Mouse (Mus musculus) adipocyte (in vitro differentiated cells): ENCODE data around the gene Chaf1a.

ENCODE experiments used
- DNase-seq: peaks from one replicate; pipeline ENCODE4 v3.0.0-alpha.2; 2016; ENCODE audit warnings: low spot score

Chaf1a gene

DNA sequence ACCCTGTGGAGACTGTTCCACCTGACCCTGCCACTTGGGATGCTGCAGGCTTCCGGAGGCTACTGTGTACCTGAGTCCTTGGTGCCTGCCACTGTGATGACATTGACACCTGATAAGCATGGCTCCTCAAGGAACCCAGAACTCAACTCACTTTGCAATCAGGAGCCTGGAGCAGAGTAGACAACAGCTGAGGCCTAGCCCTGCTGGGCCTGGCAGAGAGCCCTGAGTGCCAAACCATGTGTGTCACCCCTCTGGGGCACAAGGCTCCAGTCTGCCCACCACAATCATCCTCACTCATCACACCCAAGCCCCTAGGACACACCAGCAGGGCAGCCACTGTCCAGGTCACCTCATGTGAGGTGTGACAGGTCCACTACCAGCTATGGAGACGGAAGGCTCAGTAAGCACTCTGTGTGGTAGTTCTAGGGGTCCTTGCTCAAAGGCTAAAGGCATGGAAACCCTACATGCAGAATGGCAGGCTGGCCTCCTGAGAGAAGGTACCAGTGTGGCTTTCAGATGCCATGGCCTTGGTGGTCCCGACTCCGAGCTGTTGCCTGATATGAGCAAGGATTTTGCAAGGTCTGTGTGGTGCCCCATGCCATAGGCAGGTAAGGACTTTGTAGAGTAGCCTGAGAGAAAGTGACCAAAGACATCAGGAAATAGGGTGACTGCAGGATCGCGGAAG lies 19.7 kb upstream of the Chaf1a start:
- no peak for DNase-seq

DNA sequence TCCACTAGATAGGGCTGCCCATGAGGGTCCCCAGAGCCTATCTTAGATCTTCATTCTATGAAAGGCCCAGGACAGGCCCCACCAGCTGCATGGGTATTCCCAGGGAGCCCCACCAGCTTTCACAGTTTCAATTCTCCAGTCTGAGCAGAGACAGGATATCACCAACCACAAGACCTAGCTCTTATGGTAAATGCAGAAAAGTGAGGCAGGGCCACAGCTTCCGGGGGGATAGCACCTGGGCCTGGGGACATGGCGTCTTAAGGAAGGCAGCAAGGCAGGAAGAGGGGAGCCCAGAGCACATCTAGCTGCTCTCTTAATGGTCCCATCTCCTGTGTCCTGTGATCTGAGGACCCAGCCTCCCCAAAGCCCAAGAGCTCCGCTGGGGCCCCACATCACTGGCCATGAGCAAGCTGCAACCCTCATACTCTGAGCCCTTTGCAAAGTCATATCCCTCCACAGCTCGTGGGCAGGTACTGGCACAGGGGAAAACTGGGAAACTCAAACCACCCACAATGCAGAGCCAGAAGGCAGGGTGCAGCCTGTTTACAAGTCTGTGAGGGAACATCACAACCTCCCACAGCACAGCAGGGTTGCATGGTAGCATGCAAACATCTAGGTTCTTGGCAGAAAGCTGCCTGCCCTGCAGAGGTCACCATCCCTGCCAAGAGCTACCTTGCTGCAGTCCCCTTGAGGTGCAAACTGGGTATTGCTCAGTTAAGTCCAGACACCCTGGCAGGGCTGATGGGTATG lies 18.9 kb upstream of the Chaf1a start:
- no peak for DNase-seq

DNA sequence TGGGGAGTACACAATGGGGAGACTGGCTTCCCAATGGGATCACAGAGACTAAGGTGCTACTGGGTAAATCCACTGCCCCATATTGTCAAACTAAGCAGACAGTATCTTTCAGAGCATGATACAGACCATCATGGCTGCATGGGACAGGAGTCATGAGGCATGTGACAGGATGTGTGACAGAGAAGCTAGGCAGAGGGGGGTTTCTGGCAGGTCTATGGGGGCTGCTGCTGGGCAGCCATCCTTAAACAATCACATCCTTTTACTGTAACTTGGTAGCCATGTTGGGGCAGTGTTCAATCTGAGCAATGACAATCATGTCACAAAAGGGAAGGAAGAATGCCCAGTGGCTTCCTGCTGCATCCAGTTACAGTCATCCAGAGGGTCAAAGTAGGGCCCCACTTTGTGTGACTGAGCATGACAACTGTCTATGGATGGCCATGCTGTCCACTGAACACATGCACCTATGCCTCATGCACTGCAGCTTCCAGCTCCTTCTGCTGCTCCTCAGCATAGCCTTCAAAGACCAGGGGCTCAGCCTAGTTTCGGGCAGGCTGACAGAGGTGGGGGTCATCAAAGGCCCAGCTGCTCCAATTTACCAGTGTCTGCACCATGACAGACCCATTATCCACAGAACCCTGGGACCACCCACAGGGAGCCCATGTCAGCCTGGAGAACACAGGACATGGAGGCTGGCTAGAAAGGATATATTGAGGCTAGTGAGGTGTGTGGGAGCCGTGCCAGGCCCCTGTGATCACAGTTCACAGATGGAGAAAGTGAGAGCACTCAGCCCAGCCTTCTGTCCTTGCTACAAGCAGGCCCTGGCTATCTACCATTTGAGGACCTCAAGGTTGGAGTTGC lies 17.9 kb upstream of the Chaf1a start:
- no peak for DNase-seq

DNA sequence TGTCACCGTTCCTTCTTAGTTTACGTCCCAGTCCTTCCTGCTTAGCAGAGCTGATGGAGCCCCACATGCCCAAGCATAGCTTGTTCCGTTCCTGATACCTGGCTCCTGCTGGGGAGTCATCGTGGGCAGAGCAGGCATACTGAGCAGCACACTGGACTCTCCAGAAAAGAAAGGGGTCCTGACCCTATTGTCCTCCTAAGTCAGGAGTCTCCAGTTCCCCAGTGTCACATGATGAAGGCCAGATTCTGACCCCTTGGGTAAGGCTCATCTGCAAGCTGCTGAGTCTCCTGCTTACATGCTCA lies 17.3 kb upstream of the Chaf1a start:
- DNase-seq: no peak

DNA sequence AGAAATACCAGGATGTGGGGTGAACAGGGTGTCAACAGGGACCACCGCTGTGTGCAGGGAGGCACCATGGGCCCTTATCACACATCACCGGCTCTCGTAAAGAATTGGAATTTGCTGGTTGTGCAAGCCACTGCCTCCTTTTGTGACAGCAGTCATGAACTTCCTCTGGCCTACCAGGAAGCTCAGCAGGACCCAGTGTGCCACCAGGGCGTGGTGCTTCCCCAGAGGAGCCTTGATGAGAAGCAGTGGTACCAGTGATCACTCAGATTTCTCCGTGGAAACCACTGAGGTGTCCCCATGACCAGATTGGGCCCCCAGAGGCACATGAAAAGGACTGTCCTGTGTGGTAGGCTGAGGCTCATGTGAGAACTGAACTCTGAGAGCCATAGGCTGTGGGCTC lies 16.9 kb upstream of the Chaf1a start:
- DNase-seq: no peak

DNA sequence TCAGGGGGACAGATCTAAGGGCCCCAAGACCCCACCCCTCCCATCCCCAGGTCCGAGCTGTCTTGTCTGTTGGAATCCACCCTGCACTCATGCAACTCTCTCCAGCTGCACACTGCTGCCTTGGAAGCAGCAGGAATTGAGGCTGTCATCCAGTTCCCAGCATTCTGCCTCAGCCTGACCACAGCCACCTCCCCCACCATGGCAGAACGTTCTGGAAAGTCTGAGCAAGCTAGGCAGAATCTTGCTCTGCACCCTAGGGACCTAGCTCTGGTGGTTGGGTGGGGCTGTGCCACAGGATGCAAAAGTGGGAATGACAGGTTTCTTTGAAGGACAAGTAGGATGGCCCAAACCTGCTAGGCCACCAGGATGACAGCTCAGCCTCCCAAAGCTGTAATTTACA lies 15.8 kb upstream of the Chaf1a start:
- DNase-seq: no peak

DNA sequence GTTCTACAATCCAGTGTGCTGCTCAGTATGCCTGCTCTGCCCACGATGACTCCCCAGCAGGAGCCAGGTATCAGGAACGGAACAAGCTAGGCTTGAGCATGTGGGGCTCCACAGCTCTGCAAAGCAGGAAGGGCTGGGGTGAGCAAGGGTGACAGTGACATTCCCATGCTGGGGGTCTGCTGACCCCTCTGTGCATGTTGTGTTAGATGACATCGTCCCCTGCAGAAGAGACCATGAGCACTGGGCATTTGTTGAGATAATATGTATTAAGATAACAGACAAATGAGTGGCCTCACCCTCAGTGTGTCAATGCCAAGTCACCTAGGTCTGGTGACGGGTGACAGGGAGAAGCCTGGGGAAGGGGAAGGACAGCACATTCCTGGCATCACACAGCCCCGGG lies 15.3 kb upstream of the Chaf1a start:
- no peak for DNase-seq

DNA sequence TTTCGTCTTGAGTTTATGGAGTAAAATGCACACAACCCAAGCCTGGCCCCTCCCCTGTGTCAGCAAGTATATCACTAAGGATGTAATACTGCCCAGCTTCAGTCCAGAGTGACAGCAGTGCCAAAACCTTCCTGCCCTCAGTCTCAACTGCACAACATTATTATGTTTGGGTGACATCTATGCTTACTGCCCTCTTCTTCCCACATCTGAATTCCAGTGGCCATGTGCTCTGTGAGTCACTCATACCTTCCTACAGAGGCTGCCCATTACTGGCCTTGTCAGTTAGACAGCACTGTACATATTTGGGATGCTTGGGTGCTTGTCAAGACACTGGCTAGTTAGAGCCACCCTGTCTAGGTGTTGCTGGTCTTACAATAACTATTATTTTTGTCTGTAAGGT lies 13.9 kb upstream of the Chaf1a start:
- DNase-seq: peak; percentile 65

DNA sequence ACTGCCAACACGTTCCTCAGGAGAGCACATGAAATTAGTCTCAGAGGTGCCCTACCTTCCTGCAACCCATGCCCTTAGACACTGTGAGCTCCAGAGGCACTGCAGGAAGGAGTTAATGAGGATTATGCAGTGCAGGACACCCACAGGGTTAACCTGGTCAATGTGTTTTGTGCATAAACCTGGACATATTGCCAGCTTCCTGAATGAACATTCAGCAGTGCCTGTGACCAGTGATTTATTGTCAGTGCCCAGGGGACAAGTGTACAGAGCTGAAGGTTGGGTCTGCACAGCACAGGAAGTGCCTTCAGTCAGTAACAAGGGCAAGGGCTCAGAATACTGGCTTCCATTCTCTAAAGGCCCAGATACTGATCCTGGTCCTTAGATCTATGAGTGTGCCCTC lies 13.4 kb upstream of the Chaf1a start:
- no peak for DNase-seq

DNA sequence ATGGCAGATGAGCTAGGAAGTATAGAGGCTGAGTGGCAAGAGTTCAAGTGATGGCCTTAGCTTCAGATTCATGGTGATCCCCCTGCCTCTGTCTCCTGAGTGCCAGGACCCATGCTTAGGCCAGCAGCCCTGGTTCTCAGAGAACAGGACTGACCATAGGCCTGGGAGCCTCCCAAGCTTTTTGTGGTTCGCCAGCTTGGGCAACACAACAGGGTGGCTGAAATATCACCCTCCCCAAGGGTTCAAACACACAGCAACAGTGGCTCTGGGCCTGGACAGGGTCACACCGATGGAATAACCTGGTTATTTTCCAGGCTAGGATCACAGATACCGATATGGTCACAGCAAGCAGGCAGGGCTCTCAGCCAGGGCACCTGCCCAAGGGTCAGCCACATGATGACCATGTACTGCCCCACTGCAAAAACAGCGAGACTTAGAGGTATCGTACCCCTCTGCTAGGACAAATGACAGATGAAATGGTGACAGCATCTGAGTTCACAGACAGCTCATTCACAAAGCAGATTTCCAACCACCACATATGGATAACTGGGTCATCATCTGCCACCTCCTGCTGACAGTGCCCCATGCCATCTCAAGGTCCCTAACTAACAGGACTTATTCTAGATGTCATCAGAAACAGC lies 12.3 kb upstream of the Chaf1a start:
- no peak for DNase-seq

DNA sequence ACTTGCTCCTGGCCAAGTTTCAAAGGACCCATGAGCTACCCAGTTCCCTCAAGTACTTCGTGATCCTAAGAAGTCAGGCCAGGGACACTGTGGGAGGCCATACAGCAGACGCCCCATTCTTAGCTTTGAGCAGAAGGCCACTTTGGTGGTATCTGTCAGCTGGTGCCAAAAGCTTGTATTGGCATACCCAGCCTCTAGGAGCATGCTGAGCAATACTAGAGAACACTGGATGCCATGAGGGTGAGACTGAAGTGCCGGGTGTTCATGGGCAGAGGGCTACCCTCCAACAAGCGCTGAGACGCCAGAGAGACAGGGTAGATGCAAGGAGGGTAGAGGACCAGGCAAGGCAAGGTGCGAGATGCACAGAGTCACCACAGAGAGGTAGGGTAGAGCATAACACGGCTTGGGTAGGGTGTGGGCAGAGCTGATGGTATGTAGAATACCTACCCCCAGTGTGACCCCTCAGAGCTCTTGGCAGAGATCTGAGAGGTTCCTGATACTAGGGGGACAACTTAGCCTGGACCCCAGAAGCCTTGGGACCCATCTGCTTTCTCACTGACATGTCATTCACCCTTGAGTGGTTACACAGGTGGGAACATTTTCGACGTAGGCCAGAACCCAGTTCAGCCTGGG lies 9.9 kb upstream of the Chaf1a start:
- DNase-seq: no peak

DNA sequence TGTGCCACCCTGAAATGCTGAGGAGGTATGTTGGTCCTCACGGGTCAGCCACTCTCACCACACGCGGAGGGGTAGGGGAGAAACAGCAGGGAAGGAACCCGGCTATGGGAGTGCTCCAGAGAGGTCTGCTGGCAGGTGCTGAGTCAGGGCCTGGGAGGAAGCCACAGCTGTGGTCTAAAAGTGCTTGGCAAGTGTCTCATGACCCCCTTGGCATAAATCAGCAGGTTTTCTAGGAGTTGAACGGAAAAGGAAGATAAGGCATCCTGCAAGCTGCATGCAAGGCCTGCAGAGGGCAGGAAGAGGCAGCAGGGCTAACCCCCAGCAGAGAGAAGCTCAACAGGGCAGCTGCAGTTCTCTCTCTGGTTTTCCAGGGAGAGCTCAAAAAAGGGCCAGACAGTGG lies 9.3 kb upstream of the Chaf1a start:
- no peak for DNase-seq

DNA sequence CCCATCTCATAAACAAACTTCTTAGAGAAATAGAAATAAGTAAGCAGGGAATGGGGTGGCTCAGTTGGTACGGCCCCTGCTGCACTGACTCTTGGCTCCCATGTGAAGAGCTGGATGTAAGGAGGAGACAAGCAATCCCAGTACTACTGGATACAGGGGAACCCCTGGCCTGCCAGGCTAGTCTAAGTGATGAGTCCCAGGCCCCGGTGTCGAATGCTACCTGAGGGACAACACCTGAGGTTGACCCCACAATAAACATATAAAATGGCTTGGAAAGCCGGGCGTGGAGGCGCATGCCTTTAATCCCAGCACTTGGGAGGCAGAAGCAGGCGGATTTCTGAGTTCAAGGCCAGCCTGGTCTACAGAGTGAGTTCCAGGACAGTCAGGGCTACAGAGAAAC lies 8.8 kb upstream of the Chaf1a start:
- no peak for DNase-seq

DNA sequence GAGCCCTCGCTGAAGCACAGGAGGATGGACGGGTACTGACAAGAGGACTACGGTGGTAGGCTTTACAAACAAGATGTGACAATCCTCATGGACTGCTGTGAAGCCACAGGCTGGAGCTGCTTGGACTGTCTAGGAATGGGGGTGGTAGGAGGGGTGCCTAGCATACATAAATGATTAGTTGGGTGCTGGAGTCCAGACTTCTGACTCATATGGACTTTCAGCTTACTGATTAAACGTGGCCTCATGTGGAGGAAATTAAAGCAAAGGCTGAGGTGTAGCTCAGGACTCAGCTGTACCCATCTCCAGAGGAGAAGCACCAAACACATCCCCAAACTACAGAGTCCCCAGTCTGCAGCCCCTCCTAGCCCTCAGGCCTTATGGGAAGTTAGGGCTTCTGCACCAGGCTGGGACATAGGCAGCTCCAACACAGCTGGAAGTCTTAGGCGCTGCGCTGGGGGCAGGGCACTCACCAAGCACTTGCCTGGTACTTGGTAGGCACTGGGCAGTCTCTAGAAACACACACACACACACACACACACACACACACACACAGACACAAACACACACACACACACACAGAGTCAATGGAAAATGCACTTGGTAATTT lies 8.0 kb upstream of the Chaf1a start:
- DNase-seq: no peak

DNA sequence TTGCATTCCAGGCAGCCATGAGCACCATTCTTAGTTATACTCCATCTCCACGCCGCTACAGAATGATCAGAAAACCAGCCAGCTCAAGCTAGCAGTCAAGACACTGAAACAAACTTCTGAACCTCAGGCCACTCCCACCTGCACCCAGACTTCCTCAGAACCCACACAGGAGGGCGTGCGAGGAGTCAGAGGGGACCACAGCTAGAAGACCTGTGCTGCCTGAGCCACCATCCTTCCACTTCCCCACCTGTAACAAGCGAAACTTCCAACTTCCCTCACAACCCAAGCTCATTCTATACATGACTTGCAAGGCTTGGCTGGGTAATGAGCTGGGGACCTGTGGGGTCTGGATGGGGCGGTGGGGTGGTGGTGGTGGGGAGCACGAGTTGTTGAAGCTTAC lies 7.4 kb upstream of the Chaf1a start:
- no peak for DNase-seq

DNA sequence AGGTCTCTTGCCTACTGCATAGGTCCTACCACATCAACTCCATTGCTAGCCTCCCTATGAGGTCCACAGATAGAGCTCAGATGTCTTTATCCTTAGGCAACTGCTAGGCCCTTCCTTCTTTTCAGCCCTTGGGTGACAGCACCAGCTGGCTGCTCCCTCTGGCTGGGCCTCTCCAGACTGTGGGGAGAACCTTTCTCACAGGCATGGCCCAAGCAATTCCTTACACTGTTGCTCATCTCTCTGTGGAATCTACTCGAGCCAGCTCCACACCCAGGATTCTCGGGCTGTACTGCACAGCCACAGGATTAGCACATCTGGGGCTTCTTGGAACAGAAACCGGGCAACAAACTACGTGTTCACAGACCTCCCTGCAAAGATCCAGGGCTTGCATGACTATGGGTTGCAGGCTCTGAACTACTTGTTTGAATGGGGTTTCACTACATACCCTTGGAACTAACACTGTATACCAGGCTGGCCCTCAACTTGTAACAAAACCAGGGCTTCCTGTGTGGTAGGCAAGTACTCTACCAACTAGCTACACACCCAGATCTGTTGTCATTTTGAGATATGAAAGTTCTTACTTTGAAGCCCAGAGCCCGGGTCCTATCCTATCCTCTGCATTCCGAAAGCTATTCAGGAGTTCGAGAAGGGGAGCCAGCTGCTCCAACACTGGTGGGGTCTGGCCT lies 6.1 kb upstream of the Chaf1a start:
- DNase-seq: no peak

DNA sequence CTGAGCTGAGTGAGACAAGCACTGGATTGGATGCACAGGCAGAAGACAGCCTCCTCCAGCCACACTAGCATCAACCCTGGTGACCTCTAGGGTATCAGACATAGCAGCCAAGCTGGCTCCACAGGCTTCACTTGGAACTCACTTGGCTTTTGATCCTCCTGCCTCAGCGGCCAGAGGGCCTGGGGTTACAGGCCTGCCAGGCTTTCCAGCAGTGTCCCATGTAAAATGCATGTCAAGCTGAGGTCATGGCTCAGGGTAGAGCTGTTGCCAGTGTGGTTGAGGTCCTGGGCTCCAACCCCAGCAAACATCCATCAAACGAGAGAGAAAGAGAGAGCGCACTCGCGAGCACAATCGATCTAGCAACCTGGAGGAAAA lies 5.5 kb upstream of the Chaf1a start:
- DNase-seq: no peak

DNA sequence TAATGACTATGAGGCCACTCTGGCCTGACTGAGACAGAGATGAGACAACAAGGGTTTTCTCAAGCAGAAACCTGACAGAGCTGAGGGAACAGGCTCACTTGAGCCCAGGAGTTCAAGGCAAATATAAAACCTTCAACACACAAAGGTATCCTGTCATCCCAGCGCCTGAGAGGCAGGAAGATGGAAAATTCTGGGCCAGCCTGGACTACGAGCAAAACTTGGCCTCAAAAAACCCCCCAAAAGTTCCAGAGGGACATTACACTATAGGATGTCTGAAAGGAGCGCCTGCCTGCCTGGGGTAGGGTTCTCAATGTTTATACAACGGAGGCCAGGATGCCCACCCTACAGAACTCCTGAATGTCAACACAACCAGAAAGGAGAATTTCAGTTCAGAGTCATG lies 5.0 kb upstream of the Chaf1a start:
- no peak for DNase-seq

DNA sequence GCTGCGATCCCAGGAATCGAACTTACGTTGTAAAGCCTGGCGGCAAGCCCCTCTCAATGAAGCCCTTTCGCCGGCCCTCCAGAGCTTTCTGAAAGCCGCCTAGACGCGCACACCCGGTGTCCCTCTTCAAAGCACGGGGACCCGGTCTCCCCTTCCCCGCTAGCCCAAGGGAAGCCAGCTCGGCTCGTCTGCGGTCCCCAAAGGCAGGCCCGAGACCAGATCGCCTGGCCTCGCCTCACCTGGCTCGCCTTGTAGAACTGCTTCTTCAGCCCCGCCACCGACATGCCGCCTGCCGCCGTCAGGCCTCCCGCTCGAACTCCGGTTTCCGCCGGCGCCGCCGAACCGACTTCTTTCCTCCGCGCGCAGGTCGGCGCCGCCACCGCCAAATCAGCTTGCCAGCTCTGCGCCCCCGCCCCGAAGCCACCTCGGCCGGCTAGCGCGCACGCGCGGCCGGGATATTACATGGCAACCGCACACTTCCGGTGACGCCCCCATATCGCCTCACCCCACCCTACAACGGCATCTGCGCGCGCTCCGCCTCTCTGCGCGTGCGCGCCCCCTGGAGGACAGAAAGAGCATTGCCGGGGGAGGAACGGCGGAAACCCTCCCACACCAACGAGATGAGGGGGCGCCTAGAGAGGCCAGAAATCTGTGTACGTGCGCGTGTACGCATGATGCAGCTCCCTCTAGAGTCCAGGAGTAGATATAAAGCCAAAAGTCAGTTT lies 3.9 kb upstream of the Chaf1a start, which contains the start of gene Sh3gl1:
Gene Sh3gl1, minus strand, starts transcription at position 460 of the 725 bp plus-strand sequence.
- peak; percentile 99 for DNase-seq

DNA sequence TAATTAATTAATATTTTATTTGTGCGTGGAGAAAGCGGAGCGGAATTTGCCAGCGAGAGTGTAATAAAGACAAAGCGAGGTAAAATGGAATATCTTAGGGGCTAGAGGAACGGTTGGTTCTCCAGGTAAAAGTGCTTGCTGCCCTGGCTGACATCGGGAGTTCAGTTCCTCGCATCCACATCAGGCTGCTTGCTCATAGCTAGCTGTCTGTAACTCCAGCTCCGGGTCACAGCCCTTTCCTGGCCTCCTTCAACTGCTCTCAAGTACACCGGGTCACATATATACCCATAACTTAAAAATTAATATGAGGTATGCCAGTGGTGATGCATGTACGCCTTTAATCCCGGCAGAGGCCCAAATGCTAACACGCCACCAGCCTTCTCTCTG lies 3.3 kb upstream of the Chaf1a start:
- DNase-seq: no peak
